9 mouse cellular contexts compared by ENCODE assay signal in the genomic region with DNA sequence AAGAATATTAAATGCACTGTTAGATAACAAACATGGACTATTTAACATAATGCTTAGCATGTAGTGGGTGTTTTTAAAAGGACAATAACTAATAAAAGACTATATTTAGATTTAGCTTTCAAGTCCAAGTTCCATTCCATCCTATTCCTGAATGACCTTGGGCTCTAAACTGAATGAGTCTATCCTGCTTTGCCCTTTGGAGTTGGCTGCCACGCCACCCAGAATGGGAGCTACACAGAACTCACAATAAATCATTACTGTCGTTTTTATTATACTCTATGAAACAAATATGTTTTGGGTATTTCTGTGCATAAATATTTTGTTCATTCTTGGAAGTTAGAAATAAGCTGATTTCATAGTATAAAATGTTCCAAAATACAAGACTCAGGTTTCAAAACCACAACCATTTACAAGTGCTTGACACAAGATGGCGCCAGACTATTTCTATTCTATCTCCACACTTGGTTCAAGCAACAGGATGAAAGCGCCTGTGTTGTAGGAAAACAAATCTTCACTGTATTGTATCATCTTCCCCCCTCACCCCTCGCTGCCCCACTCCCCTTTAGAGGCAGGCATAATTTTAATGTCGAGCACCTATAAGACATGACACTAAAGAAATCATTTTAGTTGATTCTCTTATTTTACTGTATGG.
A peak's percentile ranks its signal among the peaks of the same experiment; 100 is the strongest.
DNase-seq lines count a peak whose midpoint lies in the region; ATAC-seq lines count a peak whose summit lies in the region.
"Had no signal": no experiment of that assay in that cellular context is flagged by ENCODE, and none has a peak within 500 bp of the region (broad histone marks: within the 10 kb centered on the region; RNA-seq: fewer than 3 reads in every experiment).

No protein-coding gene starts in this region.

- 19% methylated on average over 6 of the region's 6 CpGs for WGBS in liver, embryonic 13.5 days (ENCODE audit: insufficient replicate concordance)

- no peaks in the 10 kb centered on the region for H3K9me3 ChIP-seq in liver, embryonic 13.5 days (replicated peaks)
- H3K9me3 ChIP-seq: megakaryocyte, embryonic 14.5 days had no signal

- no peak overlapping the region for H3K4me3 ChIP-seq in liver, embryonic 13.5 days (replicated peaks)
- H3K4me3 ChIP-seq: megakaryocyte, embryonic 14.5 days had no signal

- peak; percentile 24 for DNase-seq in left cerebral cortex, adult 11 months (ENCODE audit: low spot score)
- DNase-seq in left cerebral cortex, adult 8-10 months (ENCODE audit: low spot score in 2 of 2) = no peak
- peak; percentile 41 for DNase-seq in MEL-GATA-1-ER (ENCODE audit: extremely low read depth, low read depth)
- DNase-seq in cerebellum, postnatal 10 days = peak; percentile 59 to 70
- DNase-seq in heart, postnatal 4 days = peak; percentile 41
- DNase-seq in liver, embryonic 13.5 days = peak; percentile 8
- peak; percentile 59 for DNase-seq in right cerebral cortex, adult 18-20 months
- no peak for DNase-seq in urinary bladder, adult 2 months (ENCODE audit: low spot score)

- no peaks in the 10 kb centered on the region for H3K4me1 ChIP-seq in liver, embryonic 13.5 days (replicated peaks)

- H3K4me2 ChIP-seq in liver, embryonic 13.5 days = no peak overlapping the region

- H3K27ac ChIP-seq in liver, embryonic 13.5 days = no peak overlapping the region

- no peak for ATAC-seq in liver, embryonic 13.5 days (ENCODE audit: low read depth)

- no peak overlapping the region for H3K9ac ChIP-seq in liver, embryonic 13.5 days

- no peaks in the 10 kb centered on the region for H3K27me3 ChIP-seq in liver, embryonic 13.5 days

- no peaks in the 10 kb centered on the region for H3K36me3 ChIP-seq in liver, embryonic 13.5 days

Comparison
In these comparisons a context has a peak if more than half of its experiments do, and no peak if none do; other contexts are left out.
1. DNase-seq: peak in left cerebral cortex, adult 11 months (single experiment), MEL-GATA-1-ER (single experiment), cerebellum, postnatal 10 days (2 of 2), heart, postnatal 4 days (single experiment), liver, embryonic 13.5 days (single experiment) and right cerebral cortex, adult 18-20 months (single experiment); none in left cerebral cortex, adult 8-10 months (0 of 2) and urinary bladder, adult 2 months (single experiment).